Mouse (Mus musculus) C3H10T1/2 (cell line): ENCODE measurements around the gene Dedd. TPM values are rescaled to one million over a fixed set of nuclear protein-coding genes. Genes with fewer than 3 reads are reported as not detected.

ENCODE experiments used
- polyA plus RNA-seq, 2 experiments: library from polyadenylated mRNA; unstranded; fragments of >200 nt; fragmentation: generic; extraction: Trizol; gene quantifications; one replicate each; pipeline ENCODE4 v1.2.1; 2012; ENCODE audit warnings: missing spikeins in 2 of 2

Dedd gene
- 10 to 100 TPM; 14.8 to 45.0 TPM for polyA plus RNA-seq

DNA sequence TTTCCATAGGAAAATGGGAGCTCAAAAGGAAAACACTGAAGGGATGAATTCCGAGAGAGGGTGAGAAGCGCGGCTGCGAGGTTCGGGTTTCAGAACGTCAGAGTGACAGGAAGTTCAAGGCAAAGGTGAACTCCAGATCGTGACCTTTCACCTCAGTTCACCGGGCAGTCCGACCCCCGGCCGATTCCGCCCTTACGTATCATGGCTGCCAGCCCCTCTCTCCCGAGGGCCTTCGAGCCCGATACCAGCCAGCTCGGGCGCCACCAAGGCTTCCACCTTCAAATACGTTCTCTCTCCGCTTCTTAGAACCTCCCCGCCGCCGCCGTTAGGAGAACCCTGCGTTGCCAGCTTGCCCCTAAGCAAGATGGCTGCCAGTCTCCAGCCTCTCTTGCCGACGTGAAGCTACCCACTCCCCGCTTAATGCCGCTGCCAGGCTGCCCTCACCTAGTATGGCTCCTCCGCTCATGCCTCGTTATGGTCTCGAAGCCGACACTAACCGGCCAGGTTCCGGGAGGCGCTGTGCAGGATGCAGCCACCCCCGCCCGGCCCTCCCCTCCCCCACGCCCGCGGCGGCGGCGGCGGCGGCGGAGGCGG, at the start of gene Dedd:
Gene Dedd (plus strand): TSS at position 307 of the 594 bp plus-strand sequence.

DNA sequence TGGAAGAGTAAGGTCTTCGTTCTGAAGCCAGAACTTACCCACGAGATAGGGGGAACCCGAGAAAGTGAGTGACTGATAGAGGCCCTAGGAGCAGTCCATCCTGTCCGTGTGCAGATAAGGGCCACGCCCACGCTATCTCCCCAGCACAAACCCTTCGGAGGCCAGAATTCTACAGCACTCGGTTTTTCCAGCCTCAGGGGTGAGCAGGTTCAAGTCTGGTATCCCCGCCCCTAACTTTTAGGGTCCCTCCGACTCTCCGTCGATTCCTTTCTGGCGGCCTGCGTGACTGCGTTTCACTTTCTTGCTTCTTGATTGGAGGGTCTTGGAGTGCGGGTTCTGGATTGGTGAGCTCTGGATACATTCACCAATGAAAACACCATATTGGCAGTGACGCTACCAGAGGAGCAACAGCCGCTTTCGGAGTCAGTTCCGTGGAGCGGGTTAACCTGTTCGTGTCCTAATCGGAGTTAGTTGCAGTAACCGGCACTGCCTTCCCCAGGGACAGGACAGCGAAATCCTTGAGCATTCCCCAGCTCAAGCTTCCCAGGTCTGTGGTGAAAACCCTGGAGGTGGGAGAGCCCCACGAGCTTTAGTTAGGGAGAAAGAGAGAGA, 47.9 kb upstream of the Dedd start, which contains the start of gene Ppox:
Gene Ppox (minus strand): TSS at position 271 of the 612 bp plus-strand sequence.

DNA sequence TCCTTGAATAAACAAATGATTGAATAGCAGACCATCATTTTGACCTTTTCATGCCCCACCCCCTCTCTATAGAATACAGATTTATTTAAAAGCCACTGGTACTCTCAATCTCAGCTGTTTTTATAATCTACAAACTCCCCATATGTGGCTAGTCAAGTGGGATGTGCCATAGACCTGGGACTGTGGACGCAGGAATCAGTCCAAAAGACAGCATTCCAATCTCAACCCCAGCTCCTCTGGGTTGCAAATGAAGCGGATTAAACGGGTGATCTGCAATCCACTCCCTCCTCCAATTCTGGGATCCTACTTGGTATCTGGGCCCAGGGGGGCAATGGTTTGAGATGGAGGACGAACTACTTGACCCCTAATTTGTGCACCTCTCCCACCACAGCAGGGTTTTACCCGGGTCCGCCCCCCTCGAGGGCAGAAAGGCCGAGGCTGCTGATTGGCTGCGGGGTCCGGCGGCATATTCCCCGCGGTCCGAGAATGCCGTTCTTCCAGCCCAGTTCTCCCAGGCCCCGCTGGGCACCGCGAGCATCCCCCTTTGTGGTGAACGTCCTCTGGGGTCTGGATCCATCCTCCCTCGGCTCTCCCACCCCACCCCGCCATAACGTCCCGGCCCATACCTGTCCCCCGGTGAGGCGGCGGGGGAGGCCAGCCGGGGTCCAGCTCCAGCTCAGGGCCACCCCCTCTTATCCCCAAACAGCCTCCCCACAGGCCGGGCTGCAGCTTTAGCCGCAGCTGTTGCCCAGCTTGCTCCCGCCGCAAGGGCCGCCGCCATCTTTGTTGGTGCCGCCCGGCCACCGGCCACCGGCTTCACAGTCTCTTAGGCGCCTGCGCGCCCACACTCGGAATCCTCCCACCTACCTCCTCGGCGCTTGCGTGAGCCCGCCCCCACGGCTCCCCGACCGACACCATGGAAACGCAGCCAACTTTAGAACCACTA, 41.5 kb upstream of the Dedd start, which contains the start of gene Usp21:
Gene Usp21 (minus strand): TSS at position 856 of the 946 bp plus-strand sequence.

DNA sequence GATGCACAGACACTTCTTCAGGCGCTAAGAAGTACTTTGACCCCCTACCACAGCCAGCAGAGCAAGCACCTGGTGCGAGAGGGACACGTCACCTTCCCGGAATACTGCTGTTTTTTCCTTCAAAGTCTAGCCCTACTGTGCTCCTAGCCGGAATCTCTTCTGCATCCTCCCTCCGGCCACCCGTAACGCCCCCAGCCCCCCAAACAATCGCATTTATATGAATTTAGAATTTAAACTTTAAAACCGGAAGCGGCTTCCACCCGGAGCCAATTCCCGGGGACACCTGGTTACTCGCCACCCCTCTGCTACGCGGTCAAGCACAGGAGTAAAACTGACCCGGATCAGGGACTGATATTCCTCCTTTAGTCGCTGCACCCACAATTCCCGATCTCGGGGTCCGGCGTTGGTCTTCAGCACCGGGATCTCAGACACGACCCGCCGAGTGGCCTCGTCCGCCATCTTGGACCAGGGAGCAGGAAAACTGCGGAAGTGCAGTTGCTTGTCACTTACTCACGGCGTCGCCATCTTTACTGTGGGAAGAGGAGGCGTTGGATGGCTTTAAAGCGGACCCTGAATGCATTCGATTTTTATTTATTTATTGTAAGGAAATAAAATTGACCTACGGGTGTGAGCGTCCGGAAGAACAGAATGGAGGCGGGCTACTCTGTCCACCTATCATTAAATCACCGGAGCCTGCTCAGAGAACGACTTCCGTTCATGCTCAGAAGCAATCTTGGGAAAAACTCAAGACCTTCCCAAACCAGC, 34.5 kb upstream of the Dedd start, which contains the start of gene Ufc1:
Gene Ufc1 (minus strand): TSS at position 727 of the 765 bp plus-strand sequence.

DNA sequence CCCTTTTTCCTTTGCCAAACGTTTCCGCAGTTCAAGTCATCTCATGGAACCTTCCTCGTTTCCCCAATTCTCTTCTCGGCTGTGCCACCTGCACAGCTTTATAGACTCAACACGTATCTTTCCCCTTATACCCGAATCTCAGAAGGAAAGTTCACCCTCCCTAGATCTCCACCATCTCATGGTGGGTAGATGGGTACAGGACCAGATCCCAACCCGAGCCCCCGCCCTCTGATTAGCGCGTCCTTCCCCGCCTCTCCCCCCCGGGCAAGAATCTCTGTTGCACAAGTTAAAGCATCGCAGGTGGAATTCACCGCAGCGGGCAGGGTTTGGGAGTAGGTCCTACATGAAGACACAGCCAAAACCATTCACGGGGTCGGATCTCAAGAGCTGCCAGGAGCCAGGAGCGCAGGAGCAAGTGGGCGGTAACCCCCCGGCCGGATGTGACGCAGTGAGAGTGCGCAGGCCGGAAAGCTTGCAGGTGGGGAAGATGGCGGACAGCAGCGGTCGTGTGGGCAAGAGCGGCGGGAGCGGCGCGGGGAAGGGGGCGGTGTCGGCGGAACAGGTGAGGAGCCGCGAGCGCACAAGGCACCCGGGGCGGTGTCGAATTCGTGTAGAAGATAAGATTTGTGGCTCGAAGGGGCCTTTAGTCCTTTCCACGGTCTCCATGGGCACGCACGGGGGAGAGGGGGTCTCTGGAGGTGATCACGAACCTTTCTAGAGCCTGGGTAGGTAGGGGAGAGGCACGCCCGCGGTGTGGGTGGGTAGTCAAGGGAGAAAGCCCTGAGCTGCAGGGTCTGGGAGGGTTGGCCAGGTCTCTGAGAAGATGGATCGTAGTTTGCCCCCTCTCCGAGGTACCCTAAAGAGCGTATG, 16.5 kb downstream of the Dedd start, which contains the start of the genes Nit1 and Pfdn2:
Gene Nit1 (minus strand): TSS at position 422 of the 870 bp plus-strand sequence.
Gene Pfdn2 (plus strand): TSS at position 446 of the 870 bp plus-strand sequence.

DNA sequence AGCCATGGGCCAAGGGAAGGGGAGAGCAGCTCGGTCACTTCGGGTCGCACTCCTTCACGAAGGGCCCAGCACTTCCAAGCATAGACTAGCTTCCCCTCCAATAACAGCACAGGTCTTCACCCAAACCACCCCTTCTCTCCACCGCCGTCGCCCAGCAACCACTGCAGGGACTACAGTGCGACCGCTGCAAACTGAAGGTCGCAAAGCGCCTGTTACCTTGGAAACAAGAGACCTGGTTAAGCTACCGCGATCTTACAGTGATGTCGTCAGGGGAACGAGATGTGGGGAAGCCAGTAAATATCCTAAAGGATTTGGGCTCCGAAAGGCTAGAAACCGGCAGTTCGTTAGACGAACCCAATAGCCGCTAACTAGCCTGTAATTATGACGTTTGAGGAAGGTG, 31.7 kb downstream of the Dedd start, which contains the start of gene Klhdc9:
Gene Klhdc9 (minus strand): TSS at position 143 of the 400 bp plus-strand sequence.

DNA sequence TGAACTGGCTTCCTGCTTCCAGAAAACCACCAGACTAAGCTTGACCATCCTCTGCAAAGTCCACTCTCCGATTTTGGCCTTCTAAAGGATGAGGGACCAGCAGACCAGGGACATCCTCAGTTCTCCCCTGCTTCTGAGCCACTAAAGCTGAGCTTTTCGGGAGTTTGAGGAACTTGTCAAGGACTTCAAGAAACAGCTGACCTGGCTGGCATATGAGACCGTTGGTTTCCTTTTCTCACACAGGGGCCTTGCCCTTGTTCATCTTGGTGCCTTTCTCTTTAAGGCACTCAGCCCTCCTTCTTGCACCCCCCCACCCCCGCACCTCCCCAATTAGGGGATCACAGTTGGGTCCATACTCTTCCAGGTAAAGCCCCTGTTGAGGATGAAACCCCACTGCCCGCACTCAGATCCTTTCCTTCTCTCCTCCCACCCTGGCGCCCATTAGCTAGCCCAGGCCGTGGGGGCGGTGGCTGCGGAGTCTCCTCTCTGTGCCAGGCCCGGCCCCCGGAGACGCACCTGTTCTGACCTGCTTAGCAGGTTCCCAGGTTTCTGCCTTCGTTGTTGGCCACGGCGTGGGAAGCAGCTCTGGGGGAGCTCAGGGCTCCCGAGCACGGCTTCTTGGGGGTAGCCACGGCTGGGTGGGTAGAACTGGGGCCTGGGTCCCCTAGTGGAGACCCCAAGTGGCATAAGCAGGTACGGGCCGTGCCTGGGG, 41.1 kb downstream of the Dedd start, which contains the start of gene Nectin4:
Gene Nectin4 (plus strand): TSS at position 255 of the 712 bp plus-strand sequence.

DNA sequence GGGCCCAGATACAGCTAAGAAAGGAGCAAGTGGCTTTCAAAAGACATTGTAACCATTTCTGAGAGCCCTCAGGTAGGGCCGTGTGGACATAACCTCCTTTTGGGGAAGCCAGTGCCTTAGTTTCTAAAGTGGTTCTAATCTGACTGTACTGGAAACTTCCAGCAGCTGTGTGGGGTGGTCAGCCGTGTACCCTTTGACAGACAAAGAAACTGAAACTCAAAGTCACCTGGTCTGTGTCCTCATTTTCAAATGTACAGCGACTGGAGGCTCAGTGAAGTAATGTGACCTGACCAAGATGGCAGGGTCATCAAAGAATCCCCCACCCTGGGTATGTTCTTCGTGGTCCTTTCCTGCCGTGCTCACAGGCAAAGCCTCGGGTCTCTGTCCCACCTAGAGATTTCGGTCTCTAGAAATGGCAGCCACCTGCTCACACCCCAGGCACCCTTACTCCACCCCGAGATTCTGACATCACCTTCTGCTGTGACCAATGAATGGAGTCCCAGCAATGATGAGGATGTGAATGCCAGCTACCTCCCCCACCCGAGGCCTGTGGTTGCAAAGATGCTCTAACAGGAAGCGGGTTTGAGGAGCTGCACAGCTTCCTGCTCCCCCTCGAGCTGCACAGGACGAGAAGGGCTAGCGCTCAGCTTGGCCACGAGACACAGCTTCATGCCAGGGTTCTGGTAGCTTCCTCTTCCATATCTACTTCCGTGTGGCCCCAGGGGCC, 59.6 kb downstream of the Dedd start, which contains the start of gene Arhgap30:
Gene Arhgap30 (plus strand): TSS at position 579 of the 727 bp plus-strand sequence.

Other genes starting within 250 kb of the Dedd start
- 1 to 10 TPM in 1 of 2 experiments, under 1 TPM in 1; 0.47 to 2.7 TPM for gene Cfap126, start 215.2 kb upstream of the Dedd start, polyA plus RNA-seq
- 100 to 1,000 TPM in 1 of 2 experiments, 10 to 100 TPM in 1; 72.7 to 128 TPM for gene Sdhc, start 178.5 kb upstream of the Dedd start, polyA plus RNA-seq
- under 1 TPM; 0.07 to 0.42 TPM for gene Mpz, start 178.4 kb upstream of the Dedd start, polyA plus RNA-seq
- gene Pcp4l1, start 132.9 kb upstream of the Dedd start, polyA plus RNA-seq = under 1 TPM in 1 of 2 experiments, not detected in 1; 0.11 TPM
- gene Nr1i3, start 115.2 kb upstream of the Dedd start, polyA plus RNA-seq = under 1 TPM; 0.01 to 0.02 TPM
- 10 to 100 TPM; 30.8 to 39.3 TPM for gene Tomm40l, start 106.6 kb upstream of the Dedd start, polyA plus RNA-seq
- gene Apoa2, start 104.1 kb upstream of the Dedd start, polyA plus RNA-seq = under 1 TPM in 1 of 2 experiments, not detected in 1; 0.33 TPM
- gene Fcer1g, start 94.8 kb upstream of the Dedd start, polyA plus RNA-seq = under 1 TPM in 1 of 2 experiments, not detected in 1; 0.07 TPM
- 1 to 10 TPM in 1 of 2 experiments, under 1 TPM in 1; 0.25 to 8.9 TPM for gene Adamts4, start 78.7 kb upstream of the Dedd start, polyA plus RNA-seq
- 100 to 1,000 TPM; 163 to 201 TPM for gene Ndufs2, start 77.8 kb upstream of the Dedd start, polyA plus RNA-seq
- gene B4galt3, start 58.8 kb upstream of the Dedd start, polyA plus RNA-seq = 10 to 100 TPM in 1 of 2 experiments, 1 to 10 TPM in 1; 9.2 to 33.6 TPM
- 10 to 100 TPM in 1 of 2 experiments, 1 to 10 TPM in 1; 7.7 to 19.8 TPM for gene Ppox, start 48.0 kb upstream of the Dedd start, polyA plus RNA-seq
- gene Usp21, start 41.2 kb upstream of the Dedd start, polyA plus RNA-seq = 10 to 100 TPM; 15.3 to 46.2 TPM
- gene Ufc1, start 34.1 kb upstream of the Dedd start, polyA plus RNA-seq = 100 to 1,000 TPM in 1 of 2 experiments, 10 to 100 TPM in 1; 96.6 to 138 TPM
- 10 to 100 TPM in 1 of 2 experiments, 1 to 10 TPM in 1; 7.6 to 30.5 TPM for gene Nit1, start 16.5 kb downstream of the Dedd start, polyA plus RNA-seq
- 10 to 100 TPM; 29.8 to 51.1 TPM for gene Pfdn2, start 16.5 kb downstream of the Dedd start, polyA plus RNA-seq
- under 1 TPM in 1 of 2 experiments, not detected in 1; 0.05 TPM for gene Klhdc9, start 31.7 kb downstream of the Dedd start, polyA plus RNA-seq
- under 1 TPM; 0.02 to 0.04 TPM for gene Nectin4, start 41.0 kb downstream of the Dedd start, polyA plus RNA-seq
- gene Arhgap30, start 59.8 kb downstream of the Dedd start, polyA plus RNA-seq = under 1 TPM; 0.02 to 0.06 TPM
- 10 to 100 TPM; 23.4 to 86.2 TPM for gene Usf1, start 82.2 kb downstream of the Dedd start, polyA plus RNA-seq
- gene Tstd1, start 89.7 kb downstream of the Dedd start, polyA plus RNA-seq = 1 to 10 TPM in 1 of 2 experiments, under 1 TPM in 1; 0.16 to 2.5 TPM
- under 1 TPM in 1 of 2 experiments, not detected in 1; 0.13 TPM for gene F11r, start 108.4 kb downstream of the Dedd start, polyA plus RNA-seq
- gene Alyref2, start 174.3 kb downstream of the Dedd start, polyA plus RNA-seq = 1 to 10 TPM in 1 of 2 experiments, under 1 TPM in 1; 0.81 to 6.3 TPM
- not detected for gene Itln1, start 206.1 kb downstream of the Dedd start, polyA plus RNA-seq
- gene Cd244a, start 230.0 kb downstream of the Dedd start, polyA plus RNA-seq = not detected